Mouse (Mus musculus): Measurements from ENCODE around the gene Olfr1309.

- no peak for TF ChIP-seq CTCF (IDR thresholded peaks at IDR 0.05; ENCODE audit: insufficient read depth, low read depth, low read length)
- no peak for TF ChIP-seq POLR2A (IDR thresholded peaks at IDR 0.05; ENCODE audit: insufficient read depth, low read depth, low read length)
Measured at GRCm38 (mm10) chr2:111949340-111949739, 40.7 kb downstream of the Olfr1309 start, which contains the start of gene Olfr1307.

Measured in olfactory bulb, adult 2 months (tissue).